Comparison of ENCODE assay signal across 25 mouse cellular contexts in genomic region chr19:59480563-59480962, GRCm38 (mm10). TPM values are rescaled to one million over a fixed set of nuclear protein-coding genes. Genes with fewer than 3 reads are reported as not detected.
A peak's percentile ranks its signal among the peaks of the same experiment; 100 is the strongest.
DNase-seq lines count a peak whose midpoint lies in the region; ATAC-seq and TF ChIP-seq lines count a peak whose summit lies in the region.
"Had no signal": no experiment of that assay in that cellular context is flagged by ENCODE, and none has a peak within 500 bp of the region (broad histone marks: within the 10 kb centered on the region; RNA-seq: fewer than 3 reads in every experiment).

No protein-coding gene starts in this region.

- no peaks in the 10 kb centered on the region for H3K27me3 ChIP-seq in intestine, embryonic 14.5 days (replicated peaks; ENCODE audit: control insufficient read depth, insufficient read depth, low read length)
- no peaks in the 10 kb centered on the region for H3K27me3 ChIP-seq in intestine, postnatal 0 days (replicated peaks; ENCODE audit: control insufficient read depth, insufficient read depth, low read length)
- peaks cover 16% of the 10 kb centered on the region; the same call in 1 of the 2 replicates for H3K27me3 ChIP-seq in embryonic facial prominence, embryonic 10.5 days (replicated peaks; ENCODE audit: low read depth, poor library complexity, severe bottlenecking)
- H3K27me3 ChIP-seq in embryonic facial prominence, embryonic 14.5 days (replicated peaks; ENCODE audit: control insufficient read depth, insufficient read depth, low read length), result no peaks in the 10 kb centered on the region
- peaks cover 30% of the 10 kb centered on the region; the same call in 1 of the 2 replicates for H3K27me3 ChIP-seq in limb, embryonic 10.5 days (ENCODE audit: low read depth, poor library complexity, severe bottlenecking)
- H3K27me3 ChIP-seq: forebrain, embryonic 13.5 days; forebrain, embryonic 15.5 days had no signal

- ATAC-seq in intestine, embryonic 14.5 days (replicated peaks; ENCODE audit: low FRiP score, low TSS enrichment, low read depth), result no peak
- ATAC-seq in intestine, postnatal 0 days, result no peak
- peak; percentile 68; the same call in 1 of the 2 replicates for ATAC-seq in embryonic facial prominence, embryonic 14.5 days (ENCODE audit: low read depth)
- no peak for ATAC-seq in megakaryocyte, adult 5-6 weeks (ENCODE audit: poor library complexity, severe bottlenecking)
- ATAC-seq: activated CD4-positive, CD25-positive, alpha-beta regulatory T cell, adult 4 months; forebrain, embryonic 13.5 days; forebrain, embryonic 15.5 days; forebrain, postnatal 0 days; Patski had no signal

- H3K4me1 ChIP-seq in intestine, embryonic 14.5 days (replicated peaks; ENCODE audit: control insufficient read depth, insufficient read depth, low read length), result no peaks in the 10 kb centered on the region
- no peaks in the 10 kb centered on the region for H3K4me1 ChIP-seq in intestine, postnatal 0 days (replicated peaks; ENCODE audit: control insufficient read depth, insufficient read depth, low read length)
- no peaks in the 10 kb centered on the region for H3K4me1 ChIP-seq in embryonic facial prominence, embryonic 10.5 days
- H3K4me1 ChIP-seq in embryonic facial prominence, embryonic 14.5 days (ENCODE audit: control insufficient read depth, insufficient read depth, low read length), result no peaks in the 10 kb centered on the region
- H3K4me1 ChIP-seq in limb, embryonic 10.5 days, result no peaks in the 10 kb centered on the region
- H3K4me1 ChIP-seq: embryonic facial prominence, embryonic 12.5 days; forebrain, embryonic 13.5 days; forebrain, embryonic 15.5 days had no signal

- no peak overlapping the region for H3K9ac ChIP-seq in intestine, embryonic 14.5 days (ENCODE audit: low read length)
- H3K9ac ChIP-seq in intestine, postnatal 0 days (ENCODE audit: low read depth, low read length), result no peak overlapping the region
- no peak overlapping the region for H3K9ac ChIP-seq in embryonic facial prominence, embryonic 14.5 days (ENCODE audit: low read depth, low read length)
- H3K9ac ChIP-seq: embryonic facial prominence, embryonic 12.5 days; forebrain, embryonic 13.5 days; forebrain, embryonic 15.5 days; forebrain, postnatal 0 days had no signal

- no peaks in the 10 kb centered on the region for H3K9me3 ChIP-seq in intestine, embryonic 14.5 days (ENCODE audit: control insufficient read depth, low read length)
- H3K9me3 ChIP-seq in intestine, postnatal 0 days (ENCODE audit: control insufficient read depth), result no peaks in the 10 kb centered on the region
- H3K9me3 ChIP-seq in embryonic facial prominence, embryonic 10.5 days, result no peaks in the 10 kb centered on the region
- H3K9me3 ChIP-seq in embryonic facial prominence, embryonic 14.5 days (ENCODE audit: control insufficient read depth, low read length), result no peaks in the 10 kb centered on the region
- no peaks in the 10 kb centered on the region for H3K9me3 ChIP-seq in limb, embryonic 10.5 days (replicated peaks)
- H3K9me3 ChIP-seq: embryonic facial prominence, embryonic 12.5 days; forebrain, embryonic 13.5 days; forebrain, embryonic 15.5 days had no signal

- WGBS in intestine, embryonic 14.5 days, result 78% methylated on average over 3 of the region's 3 CpGs
- WGBS in intestine, postnatal 0 days, result 86% methylated on average over 3 of the region's 3 CpGs
- WGBS in embryonic facial prominence, embryonic 10.5 days, result 88% methylated on average over 3 of the region's 3 CpGs
- WGBS in embryonic facial prominence, embryonic 14.5 days, result 73% methylated on average over 3 of the region's 3 CpGs
- 89% methylated on average over 3 of the region's 3 CpGs for WGBS in limb, embryonic 10.5 days

- H3K27ac ChIP-seq in intestine, embryonic 14.5 days (ENCODE audit: low read depth), result no peak overlapping the region
- H3K27ac ChIP-seq in intestine, postnatal 0 days (ENCODE audit: low read depth, low read length), result no peak overlapping the region
- H3K27ac ChIP-seq in embryonic facial prominence, embryonic 10.5 days (replicated peaks), result no peak overlapping the region
- no peak overlapping the region for H3K27ac ChIP-seq in embryonic facial prominence, embryonic 14.5 days (replicated peaks; ENCODE audit: low read depth, low read length)
- no peak overlapping the region for H3K27ac ChIP-seq in limb, embryonic 10.5 days
- H3K27ac ChIP-seq: embryonic facial prominence, embryonic 12.5 days; forebrain, embryonic 13.5 days; forebrain, embryonic 15.5 days had no signal

- no peaks in the 10 kb centered on the region for H3K36me3 ChIP-seq in intestine, embryonic 14.5 days (ENCODE audit: control insufficient read depth, insufficient read depth, low read length)
- H3K36me3 ChIP-seq in intestine, postnatal 0 days (ENCODE audit: control insufficient read depth, insufficient read depth), result no peaks in the 10 kb centered on the region
- no peaks in the 10 kb centered on the region for H3K36me3 ChIP-seq in embryonic facial prominence, embryonic 10.5 days (replicated peaks)
- H3K36me3 ChIP-seq in embryonic facial prominence, embryonic 14.5 days (ENCODE audit: control insufficient read depth, insufficient read depth, low read length), result no peaks in the 10 kb centered on the region
- no peaks in the 10 kb centered on the region for H3K36me3 ChIP-seq in limb, embryonic 10.5 days
- H3K36me3 ChIP-seq: embryonic facial prominence, embryonic 12.5 days; forebrain, embryonic 15.5 days had no signal

- peak; percentile 42 for DNase-seq in intestine, embryonic 14.5 days (ENCODE audit: low spot score)
- peak; percentile 5 for DNase-seq in embryonic facial prominence, embryonic 10.5 days (ENCODE audit: low spot score)
- DNase-seq in embryonic facial prominence, embryonic 14.5 days (ENCODE audit: low spot score), result no peak
- peak; percentile 12 for DNase-seq in limb, embryonic 10.5 days (ENCODE audit: low spot score)
- no peak for DNase-seq in urinary bladder, adult 18-20 months (ENCODE audit: low spot score in 2 of 2)
- no peak for DNase-seq in Muller cell, postnatal 12 days (ENCODE audit: inconsistent ontology term)
- DNase-seq: adrenal gland, adult 8-10 months; adrenal gland, postnatal 14 days; cerebellum, adult 11 months; cerebellum, adult 18-20 months; cerebellum, adult 8-10 months; cerebellum, adult 9-11 months; cerebellum, postnatal 14 days; cerebellum, postnatal 36 days; embryo, embryonic 11 days; forebrain, postnatal 0 days had no signal

- H3K4me2 ChIP-seq in intestine, embryonic 14.5 days (ENCODE audit: low read length), result no peak overlapping the region
- no peak overlapping the region for H3K4me2 ChIP-seq in intestine, postnatal 0 days (replicated peaks; ENCODE audit: low read depth)
- no peak overlapping the region for H3K4me2 ChIP-seq in embryonic facial prominence, embryonic 14.5 days (ENCODE audit: low read depth, low read length)
- H3K4me2 ChIP-seq: embryonic facial prominence, embryonic 12.5 days; forebrain, embryonic 13.5 days; forebrain, embryonic 15.5 days had no signal

- no peak overlapping the region for H3K4me3 ChIP-seq in intestine, embryonic 14.5 days (ENCODE audit: low read depth, low read length)
- H3K4me3 ChIP-seq in intestine, postnatal 0 days (ENCODE audit: low read depth, low read length), result no peak overlapping the region
- no peak overlapping the region for H3K4me3 ChIP-seq in embryonic facial prominence, embryonic 10.5 days
- no peak overlapping the region for H3K4me3 ChIP-seq in embryonic facial prominence, embryonic 14.5 days (ENCODE audit: low read depth, low read length)
- H3K4me3 ChIP-seq in limb, embryonic 10.5 days, result no peak overlapping the region
- H3K4me3 ChIP-seq: embryonic facial prominence, embryonic 12.5 days; forebrain, embryonic 13.5 days; forebrain, embryonic 15.5 days had no signal

- no peak for TF ChIP-seq CTCF in intestine, postnatal 0 days (IDR thresholded peaks at IDR 0.05; ENCODE audit: low read depth)

RNA-seq across cellular contexts. Expression of gene Emx2, which starts 22.4 kb away (rescaled TPM):
- polyA plus RNA-seq in intestine, embryonic 14.5 days (2014; fragmentation: Nextera tagmentation; extraction: Ambion mirVana), result not detected in 2 replicates
- not detected in 2 replicates for polyA plus RNA-seq in intestine, postnatal 0 days (2015; fragmentation: Nextera tagmentation; extraction: Ambion mirVana)
- 8.0 and 12.1 TPM in 2 replicates for polyA plus RNA-seq in embryonic facial prominence, embryonic 10.5 days (2016; fragmentation: Nextera tagmentation; extraction: Ambion mirVana)
- polyA plus RNA-seq in embryonic facial prominence, embryonic 14.5 days (2014; fragmentation: Nextera tagmentation; extraction: Ambion mirVana), result 6.9 and 7.5 TPM in 2 replicates
- 12.0 and 12.7 TPM in 2 replicates for polyA plus RNA-seq in limb, embryonic 10.5 days (2016; fragmentation: Nextera tagmentation; extraction: Ambion mirVana)
- total RNA-seq in megakaryocyte, adult 5-6 weeks (2015), result not detected in 2 replicates
- not detected in 2 replicates for total RNA-seq in megakaryocyte, adult 5-6 weeks (2017)
- total RNA-seq: adrenal gland, postnatal 14 days; common myeloid progenitor, adult 5-6 weeks had no signal
- polyA plus RNA-seq: activated CD4-positive, CD25-positive, alpha-beta regulatory T cell, adult 4 months; C2C12 had no signal

Comparison
In these comparisons a context has a peak if more than half of its experiments do, and no peak if none do; other contexts are left out.
1. DNase-seq: peak in intestine, embryonic 14.5 days (single experiment), embryonic facial prominence, embryonic 10.5 days (single experiment) and limb, embryonic 10.5 days (single experiment); none in embryonic facial prominence, embryonic 14.5 days (single experiment), urinary bladder, adult 18-20 months (0 of 2) and Muller cell, postnatal 12 days (single experiment).